Mouse (Mus musculus) liver, postnatal 0 days (tissue): ENCODE results near the gene Ece1. TPM values are rescaled to one million over a fixed set of nuclear protein-coding genes. Genes with fewer than 3 reads are reported as not detected.

Source experiments
- ATAC-seq: fragments of 200-750 bp; cut with Nextera tagmentation; 2 replicates; pipeline ENCODE4 v1.8.0; 2017; ENCODE audit warnings: mild to moderate bottlenecking, moderate library complexity
- DNase-seq: peaks from one replicate; pipeline ENCODE4 v3.0.0-alpha.2; 2016
- H3K27ac ChIP-seq: fragments of 300-500 bp; sonication (generic); 2 replicates; pipeline ENCODE4 v1.5.1; 2014; ENCODE audit warnings: antibody characterized with exemption, moderate library complexity, mild to moderate bottlenecking, low read depth
- H3K27me3 ChIP-seq: fragments of 300-500 bp; sonication (generic); 2 replicates; pipeline ENCODE4 v1.6.1; 2014; ENCODE audit warnings: low read length, control low read depth, mixed read lengths; ENCODE audit not compliant: insufficient read depth
- H3K36me3 ChIP-seq: fragments of 300-500 bp; sonication (generic); replicated peaks from 2 replicates; pipeline ENCODE4 v1.6.1; 2014; ENCODE audit warnings: mild to moderate bottlenecking, control low read depth, low read length, moderate library complexity, mixed read lengths; ENCODE audit not compliant: insufficient read depth
- H3K4me1 ChIP-seq: fragments of 300-500 bp; sonication (generic); 2 replicates; pipeline ENCODE4 v1.6.1; 2014; ENCODE audit warnings: antibody characterized with exemption, mild to moderate bottlenecking, control low read depth; ENCODE audit not compliant: insufficient read depth
- H3K4me2 ChIP-seq: fragments of 300-500 bp; sonication (generic); 2 replicates; pipeline ENCODE4 v1.6.1; 2014; ENCODE audit warnings: low read depth, mild to moderate bottlenecking, low read length, moderate library complexity, mixed read lengths
- H3K4me3 ChIP-seq: fragments of 300-500 bp; sonication (generic); 2 replicates; pipeline ENCODE4 v1.5.1; 2014; ENCODE audit warnings: low read depth, low read length
- H3K9ac ChIP-seq: fragments of 300-500 bp; sonication (generic); replicated peaks from 2 replicates; pipeline ENCODE4 v1.6.1; 2014; ENCODE audit warnings: mild to moderate bottlenecking, moderate library complexity
- H3K9me3 ChIP-seq: fragments of 300-500 bp; sonication (generic); 2 replicates; pipeline ENCODE4 v1.6.1; 2016; ENCODE audit warnings: mild to moderate bottlenecking, control low read depth, low read length, mixed read lengths
- CTCF ChIP-seq: sonication (generic); IDR thresholded peaks from 2 replicates; pipeline ENCODE4 v1.5.1; 2016; ENCODE audit warnings: antibody characterized with exemption, low read depth
- EP300 ChIP-seq: IDR thresholded peaks from 2 replicates; pipeline ENCODE4 v1.6.1; 2016; ENCODE audit warnings: antibody characterized with exemption, low read depth, mild to moderate bottlenecking
- WGBS: fragments of 180-500 bp; shearing (Covaris S2); extraction: QIAGEN DNeasy Blood & Tissue Kit; methylation state at CpG from one replicate; pipeline ENCODE4 v1.1.7; 2014; ENCODE audit not compliant: insufficient replicate concordance; 5-methylcytosine and 5-hydroxymethylcytosine counted together
- polyA plus RNA-seq: library from polyadenylated mRNA; unstranded; fragments of >200 nt; fragmentation: Nextera tagmentation; extraction: Ambion mirVana; gene quantifications from 2 replicates; pipeline ENCODE4 v1.2.1, GENCODE M21; 2015

Ece1 gene
- polyA plus RNA-seq, 1 experiment from 2014 or later, result 35.7 TPM

DNA sequence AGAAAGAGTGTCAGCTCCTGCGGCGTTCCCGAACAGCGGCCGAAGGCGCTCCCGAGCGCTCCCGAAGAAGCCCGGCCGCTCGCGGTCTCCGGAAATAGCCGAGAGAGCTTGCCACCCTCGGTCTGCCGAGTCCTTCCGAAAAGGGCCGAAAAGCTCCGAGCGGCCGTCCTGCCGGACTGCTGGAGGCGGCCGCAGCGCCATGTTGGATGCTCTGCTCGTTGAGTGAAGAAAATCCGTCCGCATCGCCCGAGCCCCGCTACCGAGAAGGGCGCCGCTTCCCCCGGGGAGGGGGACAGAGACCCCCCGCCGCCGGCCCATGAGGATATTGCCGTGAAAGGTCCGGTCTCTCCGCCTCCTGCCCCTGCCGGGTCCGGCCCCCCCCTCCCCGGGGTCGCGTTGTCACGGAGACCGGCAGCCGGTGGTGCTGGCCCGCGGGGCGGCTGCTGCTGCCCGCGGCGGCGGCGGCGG lies 131.3 kb downstream of the Ece1 start:
- DNase-seq, result peak; percentile 97
- H3K4me3 ChIP-seq, result peak overlapping the region; percentile 84

GRCm38 (mm10) chr4:137993821-137994561 lies 132.0 kb downstream of the Ece1 start:
- Histone ChIP-seq H3K36me3 (peaks cover 19% of the 10 kb centered on the region), H3K27me3 (peaks cover 7% of the 10 kb centered on the region; the same call in 1 of the 2 replicates), H3K4me1 (peaks cover 22% of the 10 kb centered on the region), H3K9ac (peak overlapping the region; percentile 96), H3K27ac (peak overlapping the region; percentile 90), H3K9me3 (no peaks in the 10 kb centered on the region), H3K4me3 (peak overlapping the region; percentile 84), H3K4me2 (peak overlapping the region; percentile 80)
- TF ChIP-seq CTCF, result no peak
- TF ChIP-seq EP300, result no peak
- ATAC-seq (peak; percentile 14), DNase-seq (peak; percentile 64)
- under 1% methylated on average over 46 of the region's 60 CpGs for WGBS

More for the DNA sequence above, 131.3 kb downstream of the Ece1 start:
- Histone ChIP-seq H3K9ac (peak overlapping the region; percentile 96), H3K9me3 (no peaks in the 10 kb centered on the region), H3K4me1 (peaks cover 22% of the 10 kb centered on the region), H3K36me3 (peaks cover 14% of the 10 kb centered on the region), H3K27me3 (peaks cover 7% of the 10 kb centered on the region; the same call in 1 of the 2 replicates), H3K27ac (peak overlapping the region; percentile 90), H3K4me2 (peak overlapping the region; percentile 80)
- WGBS, result under 1% methylated on average over 38 of the region's 59 CpGs
- 0 out of 2 replicates have a peak, but pooled peaks have one; percentile 3 for TF ChIP-seq CTCF
- no peak for TF ChIP-seq EP300
- peak; percentile 93 for ATAC-seq

DNA sequence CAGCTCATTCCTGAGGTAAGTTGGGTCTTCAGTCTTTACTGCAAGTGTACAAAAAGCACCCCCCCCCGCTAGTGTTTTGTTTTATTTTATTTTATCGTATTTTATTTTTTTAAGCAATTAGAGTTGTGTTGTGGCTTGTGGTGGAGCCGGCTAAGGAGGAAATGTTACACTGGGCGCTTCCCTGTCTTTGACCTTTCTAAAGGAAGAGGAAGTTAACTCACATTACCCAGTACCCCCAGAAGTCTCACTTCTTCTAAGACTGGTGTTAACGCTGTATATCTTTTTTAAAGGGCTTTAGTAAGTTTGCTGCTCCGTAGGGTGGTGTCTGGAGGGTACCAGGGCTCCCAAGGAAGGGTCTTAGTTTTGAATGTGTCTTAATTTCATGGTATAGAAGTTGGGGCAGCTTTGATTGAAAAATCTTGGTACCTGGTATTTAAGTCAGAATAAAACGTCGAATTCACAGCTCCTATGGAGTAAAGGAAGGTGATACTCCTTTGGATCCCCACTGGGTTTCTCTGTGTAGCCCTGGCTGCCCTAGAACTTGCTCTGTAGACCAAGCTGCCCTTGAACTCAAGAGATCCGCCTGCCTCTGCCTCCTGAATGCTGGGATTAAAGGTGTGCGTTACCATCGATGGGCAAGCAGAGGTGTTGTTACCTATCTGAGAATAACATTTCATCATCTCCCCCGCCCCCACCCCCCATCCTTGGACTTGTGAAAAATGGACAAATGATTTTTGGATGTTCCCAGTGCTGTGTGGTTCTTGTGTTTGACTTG lies 132.7 kb downstream of the Ece1 start:
- H3K9me3 ChIP-seq, result no peaks in the 10 kb centered on the region
- WGBS, result 28% methylated on average over 12 of the region's 12 CpGs
- ATAC-seq (peak; percentile 17; the same call in 1 of the 2 replicates), DNase-seq (peak; percentile 45)
- H3K4me3 ChIP-seq, result peak overlapping the region; percentile 84
- peaks cover 22% of the 10 kb centered on the region for H3K4me1 ChIP-seq
- peak overlapping the region; percentile 96 for H3K9ac ChIP-seq
- peaks cover 25% of the 10 kb centered on the region for H3K36me3 ChIP-seq
- H3K27me3 ChIP-seq, result peaks cover 7% of the 10 kb centered on the region; the same call in 1 of the 2 replicates
- peak overlapping the region; percentile 80 for H3K4me2 ChIP-seq
- TF ChIP-seq EP300, result no peak
- TF ChIP-seq CTCF, result no peak
- H3K27ac ChIP-seq, result peak overlapping the region; percentile 90

DNA sequence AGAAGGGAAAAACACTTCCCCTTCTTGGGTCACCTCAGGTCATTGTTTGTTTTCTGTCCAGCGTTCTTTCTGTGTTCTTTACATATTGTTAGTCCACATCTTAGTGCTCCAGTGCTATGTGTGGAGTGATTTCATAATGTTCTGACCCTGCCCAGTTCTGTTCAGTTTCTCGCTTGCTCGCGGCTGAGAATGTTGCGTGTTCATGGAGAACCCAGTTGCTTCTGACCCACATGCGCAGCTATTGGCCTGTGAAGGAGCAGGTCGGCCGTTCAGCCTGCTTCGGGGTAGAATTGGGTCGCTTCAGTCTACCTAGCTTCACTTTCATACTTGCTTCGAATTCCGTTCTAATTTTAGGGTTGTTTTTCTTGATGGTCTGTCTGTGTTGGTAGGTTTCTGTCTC lies 133.4 kb downstream of the Ece1 start:
- peak overlapping the region; percentile 84 for H3K4me3 ChIP-seq
- DNase-seq (peak; percentile 40), ATAC-seq (peak; percentile 40)
- peak overlapping the region; percentile 90 for H3K27ac ChIP-seq
- H3K4me2 ChIP-seq, result peak overlapping the region; percentile 80
- H3K36me3 ChIP-seq, result peaks cover 29% of the 10 kb centered on the region
- no peak for TF ChIP-seq CTCF
- no peak for TF ChIP-seq EP300
- H3K4me1 ChIP-seq, result peaks cover 22% of the 10 kb centered on the region
- H3K27me3 ChIP-seq, result peaks cover 7% of the 10 kb centered on the region; the same call in 1 of the 2 replicates
- 73% methylated on average over 12 of the region's 12 CpGs for WGBS
- no peaks in the 10 kb centered on the region for H3K9me3 ChIP-seq
- H3K9ac ChIP-seq, result peak overlapping the region; percentile 96

GRCm38 (mm10) chr4:137998232-137998631 lies 136.2 kb downstream of the Ece1 start:
- WGBS, result 85% methylated on average over 4 of the region's 4 CpGs
- ATAC-seq (no peak), DNase-seq (no peak)
- no peaks in the 10 kb centered on the region for H3K27me3 ChIP-seq
- H3K9ac ChIP-seq, result no peak overlapping the region
- no peak overlapping the region for H3K4me3 ChIP-seq
- TF ChIP-seq CTCF, result no peak
- no peak for TF ChIP-seq EP300
- H3K4me1 ChIP-seq, result peaks cover 15% of the 10 kb centered on the region
- H3K9me3 ChIP-seq, result no peaks in the 10 kb centered on the region
- H3K36me3 ChIP-seq, result peaks cover 33% of the 10 kb centered on the region
- no peak overlapping the region for H3K4me2 ChIP-seq
- H3K27ac ChIP-seq, result no peak overlapping the region

GRCm38 (mm10) chr4:138000682-138001081 lies 138.6 kb downstream of the Ece1 start:
- no peak overlapping the region for H3K27ac ChIP-seq
- no peak for ATAC-seq
- no peak overlapping the region for H3K4me2 ChIP-seq
- no peak for DNase-seq
- H3K4me1 ChIP-seq, result peaks cover 9% of the 10 kb centered on the region
- no peaks in the 10 kb centered on the region for H3K27me3 ChIP-seq
- peaks cover 36% of the 10 kb centered on the region for H3K36me3 ChIP-seq
- TF ChIP-seq CTCF, result no peak
- no peak for TF ChIP-seq EP300
- H3K9ac ChIP-seq, result no peak overlapping the region
- H3K4me3 ChIP-seq, result no peak overlapping the region
- H3K9me3 ChIP-seq, result no peaks in the 10 kb centered on the region
- 51% methylated on average over 7 of the region's 7 CpGs for WGBS
